Mouse (Mus musculus): ENCODE measurements around the gene Snrpd3. TPM values are rescaled to one million over a fixed set of nuclear protein-coding genes. Genes with fewer than 3 reads are reported as not detected.
A peak's percentile ranks its signal among the peaks of the same experiment; 100 is the strongest.

Gene Snrpd3
- total and polyA plus RNA-seq, 2 experiments from 2014 or later, result 17.2 to 137 TPM

DNA sequence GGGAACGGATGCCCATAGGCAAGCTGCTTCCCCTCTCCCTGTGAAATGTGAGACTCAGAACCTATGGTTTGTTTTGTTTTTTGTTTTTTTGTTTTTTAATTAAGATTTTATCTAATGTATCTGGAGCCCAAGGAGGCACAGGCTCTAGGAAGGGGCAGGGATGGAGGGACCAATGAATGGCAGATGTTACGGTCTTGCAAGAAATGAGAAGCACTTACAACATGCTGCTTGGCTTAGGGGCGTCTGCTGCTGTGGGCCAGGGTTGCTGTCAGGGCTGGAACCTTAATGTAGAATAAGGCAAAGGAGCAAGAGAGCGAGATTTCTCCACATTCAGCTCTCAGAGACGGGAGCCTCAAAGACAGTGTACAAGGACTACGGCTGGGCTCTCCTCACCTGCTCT lies 38.2 kb downstream of the Snrpd3 start:
- Histone ChIP-seq H3K4me1 (ENCODE audit: insufficient read depth, low read length) (peaks cover 18% of the 10 kb centered on the region), H3K36me3 (ENCODE audit: insufficient read depth, low read length) (peaks cover 37% of the 10 kb centered on the region), H3K4me3 (ENCODE audit: low read depth, low read length) (no peak overlapping the region), H3K9ac (replicated peaks; ENCODE audit: low read length, poor library complexity, severe bottlenecking) (no peak overlapping the region; the same call in 1 of the 2 replicates), H3K27me3 (ENCODE audit: insufficient read depth, low read length) (no peaks in the 10 kb centered on the region), H3K9me3 (ENCODE audit: low read length) (no peaks in the 10 kb centered on the region), H3K27ac (ENCODE audit: low read depth, low read length) (no peak overlapping the region), H3K4me2 (ENCODE audit: low read depth, low read length, poor library complexity, severe bottlenecking) (no peak overlapping the region)
- DNase-seq (ENCODE audit: low spot score) (no peak), ATAC-seq (ENCODE audit: low FRiP score) (no peak)
- no peak for TF ChIP-seq CTCF (IDR thresholded peaks at IDR 0.05)
- WGBS, result 62% methylated on average over 6 of the region's 6 CpGs

DNA sequence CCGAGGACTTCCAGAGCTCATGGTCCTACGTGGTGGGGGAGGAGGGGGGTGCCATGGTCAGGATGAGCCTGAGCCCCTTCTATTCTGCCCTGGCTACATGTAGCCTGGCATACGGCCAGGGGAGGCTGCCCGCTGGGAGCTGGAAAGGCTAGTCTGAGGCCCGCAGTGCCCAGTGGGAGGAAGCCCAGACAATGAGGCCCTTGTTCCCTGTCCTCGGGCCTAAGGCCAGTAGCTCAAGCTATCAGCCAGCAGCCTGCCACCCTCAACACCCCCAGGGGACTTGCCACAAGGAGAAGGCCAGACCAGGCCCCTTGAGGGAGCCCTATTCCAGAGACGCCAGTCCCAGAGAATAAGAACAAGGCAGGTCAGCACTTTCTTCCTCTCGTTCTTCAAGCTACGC lies 38.7 kb downstream of the Snrpd3 start:
- H3K4me3 ChIP-seq (ENCODE audit: low read depth, low read length), result no peak overlapping the region
- peak overlapping the region; percentile 27; the same call in 1 of the 2 replicates for H3K27ac ChIP-seq (ENCODE audit: low read depth, low read length)
- no peak overlapping the region for H3K4me2 ChIP-seq (ENCODE audit: low read depth, low read length, poor library complexity, severe bottlenecking)
- H3K36me3 ChIP-seq (ENCODE audit: insufficient read depth, low read length), result peaks cover 37% of the 10 kb centered on the region
- WGBS, result 23% methylated on average over 9 of the region's 9 CpGs
- H3K9ac ChIP-seq (replicated peaks; ENCODE audit: low read length, poor library complexity, severe bottlenecking), result no peak overlapping the region; the same call in 1 of the 2 replicates
- H3K9me3 ChIP-seq (ENCODE audit: low read length), result no peaks in the 10 kb centered on the region
- ATAC-seq (ENCODE audit: low FRiP score) (peak; percentile 53), DNase-seq (ENCODE audit: low spot score) (peak; percentile 92)
- peak; percentile 16; the same call in 1 of the 2 replicates for TF ChIP-seq CTCF (IDR thresholded peaks at IDR 0.05)
- H3K4me1 ChIP-seq (ENCODE audit: insufficient read depth, low read length), result peaks cover 22% of the 10 kb centered on the region
- H3K27me3 ChIP-seq (ENCODE audit: insufficient read depth, low read length), result no peaks in the 10 kb centered on the region

DNA sequence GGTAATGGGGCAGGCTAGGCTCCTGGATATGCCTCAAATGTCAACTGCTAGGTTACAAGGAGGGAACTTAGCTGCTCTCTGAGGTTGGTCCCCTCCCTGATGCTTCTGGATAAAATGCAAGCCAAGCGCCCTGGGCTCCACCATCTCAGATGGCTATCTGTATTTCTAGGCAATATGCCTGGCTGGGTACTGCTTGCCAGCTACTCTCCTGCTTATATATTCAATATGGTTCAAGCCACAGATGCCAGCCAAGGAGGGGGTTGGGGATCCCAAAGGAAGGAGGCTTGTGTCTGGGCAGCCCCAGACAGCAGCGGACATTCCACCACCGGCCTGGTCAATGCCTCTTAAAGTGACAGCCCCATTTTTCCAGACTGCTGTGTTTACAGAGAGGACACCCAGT lies 41.2 kb downstream of the Snrpd3 start:
- H3K27me3 ChIP-seq (ENCODE audit: insufficient read depth, low read length), result no peaks in the 10 kb centered on the region
- no peaks in the 10 kb centered on the region for H3K9me3 ChIP-seq (ENCODE audit: low read length)
- H3K4me1 ChIP-seq (ENCODE audit: insufficient read depth, low read length), result peaks cover 27% of the 10 kb centered on the region
- ATAC-seq (ENCODE audit: low FRiP score), result peak; percentile 12; the same call in 1 of the 2 replicates
- H3K27ac ChIP-seq (ENCODE audit: low read depth, low read length), result peak overlapping the region; percentile 99
- peak overlapping the region; percentile 97 for H3K9ac ChIP-seq (replicated peaks; ENCODE audit: low read length, poor library complexity, severe bottlenecking)
- no peak for TF ChIP-seq CTCF (IDR thresholded peaks at IDR 0.05)
- H3K36me3 ChIP-seq (ENCODE audit: insufficient read depth, low read length), result peaks cover 27% of the 10 kb centered on the region
- peak; percentile 92 for DNase-seq (ENCODE audit: low spot score)
- 17% methylated on average over 3 of the region's 3 CpGs for WGBS
- H3K4me3 ChIP-seq (ENCODE audit: low read depth, low read length), result peak overlapping the region; percentile 69
- peak overlapping the region; percentile 83 for H3K4me2 ChIP-seq (ENCODE audit: low read depth, low read length, poor library complexity, severe bottlenecking)

DNA sequence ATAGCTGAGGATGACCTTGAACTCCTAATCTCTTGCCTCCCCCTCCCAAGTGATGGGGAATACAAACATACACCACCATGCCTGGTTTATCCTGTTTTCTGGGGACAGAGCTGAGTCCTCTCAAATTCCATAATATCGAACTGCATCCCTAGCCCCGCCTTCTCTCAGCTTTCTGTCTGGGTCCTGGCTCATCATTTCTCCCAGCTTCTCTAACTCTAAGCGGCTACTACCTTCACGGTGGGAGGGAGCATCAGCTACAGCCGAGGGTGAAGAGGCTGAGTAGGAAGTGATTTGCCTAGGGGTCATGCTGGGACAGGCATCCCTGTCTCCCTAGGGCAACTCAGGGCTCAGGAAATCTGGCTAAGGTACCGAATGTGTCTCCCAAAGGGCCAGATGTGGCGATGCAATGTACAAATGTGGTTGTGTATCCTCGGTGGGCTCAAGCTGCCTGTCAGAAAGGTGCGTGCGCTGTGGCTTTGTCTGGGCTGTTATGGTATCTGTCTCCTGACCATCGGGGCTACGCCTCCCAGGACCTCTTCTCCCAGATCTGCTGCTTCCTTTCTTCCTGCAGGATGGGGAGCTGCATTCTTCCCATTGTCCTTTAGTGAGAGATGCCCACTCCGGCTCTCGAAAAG lies 41.8 kb downstream of the Snrpd3 start:
- peak; percentile 55 for DNase-seq (ENCODE audit: low spot score)
- peak; percentile 20; the same call in 1 of the 2 replicates for ATAC-seq (ENCODE audit: low FRiP score)
- H3K4me3 ChIP-seq (ENCODE audit: low read depth, low read length), result peak overlapping the region; percentile 69
- no peaks in the 10 kb centered on the region for H3K27me3 ChIP-seq (ENCODE audit: insufficient read depth, low read length)
- H3K4me1 ChIP-seq (ENCODE audit: insufficient read depth, low read length), result peaks cover 27% of the 10 kb centered on the region
- no peaks in the 10 kb centered on the region for H3K9me3 ChIP-seq (ENCODE audit: low read length)
- TF ChIP-seq CTCF (IDR thresholded peaks at IDR 0.05), result no peak
- peak overlapping the region; percentile 99 for H3K27ac ChIP-seq (ENCODE audit: low read depth, low read length)
- H3K36me3 ChIP-seq (ENCODE audit: insufficient read depth, low read length), result peaks cover 21% of the 10 kb centered on the region
- peak overlapping the region; percentile 83 for H3K4me2 ChIP-seq (ENCODE audit: low read depth, low read length, poor library complexity, severe bottlenecking)
- peak overlapping the region; percentile 97 for H3K9ac ChIP-seq (replicated peaks; ENCODE audit: low read length, poor library complexity, severe bottlenecking)
- 2% methylated on average over 14 of the region's 14 CpGs for WGBS

DNA sequence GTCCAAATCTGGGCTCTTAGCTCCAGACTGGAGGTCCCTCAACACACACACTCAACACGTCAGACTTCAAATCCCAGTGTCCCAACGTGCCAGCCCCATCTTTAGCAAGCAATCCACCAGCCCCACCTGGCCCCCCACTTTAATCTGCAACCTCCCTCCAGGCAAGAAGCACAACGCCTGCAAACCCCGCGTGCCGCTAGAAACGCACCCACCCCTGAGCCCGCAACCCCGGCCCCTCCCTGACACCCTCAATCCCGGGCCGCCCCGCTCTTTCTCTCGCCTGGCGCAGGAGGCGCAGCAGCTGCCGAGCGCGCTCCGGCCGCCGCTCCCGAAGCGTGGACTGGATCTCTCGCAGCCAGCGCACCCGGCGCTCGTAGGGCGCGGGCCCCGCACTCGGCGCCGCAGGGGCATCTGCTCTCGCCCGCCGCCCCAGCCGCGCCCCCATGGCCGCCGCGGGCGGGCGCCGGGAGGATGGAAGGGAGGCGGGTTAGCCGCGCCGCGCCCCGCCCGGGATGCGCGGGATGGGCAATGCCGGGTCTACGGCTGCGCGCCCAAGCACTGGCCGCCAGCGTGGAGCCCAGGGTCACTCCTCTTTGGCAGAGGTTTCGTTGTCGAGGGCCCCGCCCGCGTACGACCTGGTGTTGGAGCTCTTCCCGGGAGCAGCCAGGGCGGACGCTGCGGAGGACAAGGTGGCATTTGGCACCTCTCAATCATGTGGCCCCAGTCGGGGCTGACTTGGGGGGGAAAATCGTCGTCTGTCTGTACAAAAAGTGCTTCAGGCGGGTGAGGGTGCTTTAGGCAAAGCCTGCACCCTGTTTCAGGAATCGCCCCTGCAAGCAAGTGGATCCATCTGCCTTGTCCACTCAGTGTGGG lies 42.6 kb downstream of the Snrpd3 start, which contains the start of gene Lrrc75b:
Gene Lrrc75b (minus strand): TSS at position 655 of the 873 bp plus-strand sequence.
- peaks cover 21% of the 10 kb centered on the region for H3K36me3 ChIP-seq (ENCODE audit: insufficient read depth, low read length)
- H3K4me3 ChIP-seq (ENCODE audit: low read depth, low read length), result peak within 1 kb of the TSS; percentile 69
- peaks cover 27% of the 10 kb centered on the region for H3K4me1 ChIP-seq (ENCODE audit: insufficient read depth, low read length)
- WGBS, result under 1% methylated on average over 60 of the region's 75 CpGs
- no peaks in the 10 kb centered on the region for H3K9me3 ChIP-seq (ENCODE audit: low read length)
- DNase-seq (ENCODE audit: low spot score) (peak; percentile 65), ATAC-seq (ENCODE audit: low FRiP score) (peak; percentile 59)
- no peak for TF ChIP-seq CTCF (IDR thresholded peaks at IDR 0.05)
- no peaks in the 10 kb centered on the region for H3K27me3 ChIP-seq (ENCODE audit: insufficient read depth, low read length)
- H3K9ac ChIP-seq (replicated peaks; ENCODE audit: low read length, poor library complexity, severe bottlenecking), result peak within 1 kb of the TSS; percentile 97
- H3K4me2 ChIP-seq (ENCODE audit: low read depth, low read length, poor library complexity, severe bottlenecking), result peak within 1 kb of the TSS; percentile 83
- peak within 1 kb of the TSS; percentile 99 for H3K27ac ChIP-seq (ENCODE audit: low read depth, low read length)

All from midbrain, postnatal 0 days (tissue).